Mouse (Mus musculus) CH12.LX (cell line): Measurements from ENCODE around the gene Cfap45. TPM values are rescaled to one million over a fixed set of nuclear protein-coding genes. Genes with fewer than 3 reads are reported as not detected.

ENCODE experiments used
- DNase-seq: peaks from one replicate; pipeline ENCODE4 v3.0.0-alpha.2; 2013; ENCODE audit errors: extremely low read depth
- H3K27ac ChIP-seq: 2 replicates; pipeline ENCODE4 v1.5.1; 2012; ENCODE audit warnings: low read depth, mild to moderate bottlenecking, control low read depth, moderate library complexity; ENCODE audit not compliant: insufficient read depth
- H3K27me3 ChIP-seq: replicated peaks from 2 replicates; pipeline ENCODE3; 2012; ENCODE audit warnings: inconsistent platforms
- H3K36me3 ChIP-seq, 2 experiments: replicated peaks in 1 of 2; 2 replicates each; pipeline versions ENCODE3 to v1.6.1; 2012; ENCODE audit warnings: inconsistent platforms in 1 of 2, low read length in 1 of 2, mild to moderate bottlenecking in 1 of 2, mixed read lengths in 1 of 2, moderate library complexity in 1 of 2; ENCODE audit not compliant: control insufficient read depth in 1 of 2, insufficient read depth in 1 of 2
- H3K4me1 ChIP-seq, 2 experiments: 2 replicates each; pipeline ENCODE4 v1.6.1; 2012; ENCODE audit warnings: inconsistent platforms in 1 of 2, moderate library complexity in 1 of 2; ENCODE audit not compliant: insufficient read depth in 2 of 2, control insufficient read depth in 1 of 2
- H3K4me2 ChIP-seq: 2 replicates; pipeline ENCODE4 v1.6.1; 2012; ENCODE audit warnings: low read depth, mild to moderate bottlenecking, control low read depth; ENCODE audit not compliant: poor library complexity, insufficient read depth, severe bottlenecking
- H3K4me3 ChIP-seq, 3 experiments: fragments of 150-350 bp in 1 of 3; sonication (generic) in 1 of 3; replicated peaks in 1 of 3; 2 replicates each; pipeline versions ENCODE3 to v1.5.1; 2011 to 2012; ENCODE audit warnings: low read depth in 2 of 3, low read length in 2 of 3, mild to moderate bottlenecking in 2 of 3, moderate library complexity in 2 of 3, control low read depth in 1 of 3, improper control_type of control experiment in 1 of 3, inconsistent platforms in 1 of 3, mixed read lengths in 1 of 3; ENCODE audit not compliant: poor library complexity in 1 of 3
- H3K79me2 ChIP-seq: replicated peaks from 2 replicates; pipeline ENCODE4 v1.6.1; 2012; ENCODE audit warnings: mild to moderate bottlenecking, moderate library complexity; ENCODE audit not compliant: control insufficient read depth, poor library complexity, insufficient read depth, severe bottlenecking; ENCODE audit errors: extremely low read depth
- H3K9ac ChIP-seq: 2 replicates; pipeline ENCODE4 v1.6.1; 2012; ENCODE audit warnings: low read depth, mild to moderate bottlenecking, control low read depth, moderate library complexity; ENCODE audit not compliant: insufficient read depth
- H3K9me3 ChIP-seq: replicated peaks from 2 replicates; pipeline ENCODE3; 2012; ENCODE audit warnings: low read length, inconsistent platforms, mixed read lengths
- BHLHE40 ChIP-seq: IDR thresholded peaks from 2 replicates; pipeline ENCODE4 v1.6.1; 2011; ENCODE audit warnings: mild to moderate bottlenecking, low read depth, low read length, improper control_type of control experiment
- CHD1 ChIP-seq: IDR thresholded peaks from 2 replicates; pipeline ENCODE4 v1.6.1; 2012; ENCODE audit warnings: low read depth, low read length, improper control_type of control experiment, inconsistent platforms
- CTCF ChIP-seq, 2 experiments: IDR thresholded peaks in 1 of 2; conservative IDR thresholded peaks in 1 of 2; 2 replicates each; pipeline ENCODE4 v1.5.1; 2011 to 2012; ENCODE audit warnings: low read depth in 2 of 2, low read length in 2 of 2, improper control_type of control experiment in 1 of 2, inconsistent platforms in 1 of 2, mild to moderate bottlenecking in 1 of 2, moderate library complexity in 1 of 2
- ELF1 ChIP-seq: IDR thresholded peaks from 2 replicates; pipeline ENCODE4 v1.6.1; 2014; ENCODE audit warnings: low read depth, mild to moderate bottlenecking, inconsistent platforms, low read length, improper control_type of control experiment
- EP300 ChIP-seq: IDR thresholded peaks from 2 replicates; pipeline ENCODE4 v1.6.1; 2011; ENCODE audit warnings: low read length, improper control_type of control experiment
- GABPA ChIP-seq: IDR thresholded peaks from 2 replicates; pipeline ENCODE4 v1.6.1; 2012; ENCODE audit warnings: low read depth, low read length, improper control_type of control experiment, inconsistent platforms; ENCODE audit not compliant: insufficient replicate concordance
- HCFC1 ChIP-seq: IDR thresholded peaks from 2 replicates; pipeline ENCODE4 v1.6.1; 2012; ENCODE audit warnings: low read depth, mild to moderate bottlenecking, inconsistent platforms, low read length, improper control_type of control experiment
- IRF4 ChIP-seq: IDR thresholded peaks from 2 replicates; pipeline ENCODE4 v1.6.1; 2014; ENCODE audit warnings: low read depth, mild to moderate bottlenecking, inconsistent platforms, low read length, improper control_type of control experiment
- JUN ChIP-seq: IDR thresholded peaks from 2 replicates; pipeline ENCODE4 v1.6.1; 2011; ENCODE audit warnings: low read depth, mild to moderate bottlenecking, low read length, improper control_type of control experiment, moderate library complexity; ENCODE audit not compliant: insufficient read depth
- MAFK ChIP-seq: IDR thresholded peaks from 2 replicates; pipeline ENCODE4 v1.6.1; 2011; ENCODE audit warnings: low read length, improper control_type of control experiment; ENCODE audit not compliant: insufficient replicate concordance
- MAX ChIP-seq: IDR thresholded peaks from 2 replicates; pipeline ENCODE4 v1.6.1; 2011; ENCODE audit warnings: low read length, improper control_type of control experiment
- MXI1 ChIP-seq: IDR thresholded peaks from 2 replicates; pipeline ENCODE4 v1.6.1; 2011; ENCODE audit warnings: mild to moderate bottlenecking, low read depth, low read length, improper control_type of control experiment
- MYC ChIP-seq: IDR thresholded peaks from 2 replicates; pipeline ENCODE4 v1.6.1; 2011; ENCODE audit warnings: low read depth, mild to moderate bottlenecking, improper control_type of control experiment, low read length
- NRF1 ChIP-seq: IDR thresholded peaks from 2 replicates; pipeline ENCODE4 v1.6.1; 2014; ENCODE audit warnings: low read depth, mild to moderate bottlenecking, inconsistent platforms, low read length, improper control_type of control experiment, moderate library complexity
- RAD21 ChIP-seq: IDR thresholded peaks from 2 replicates; pipeline ENCODE4 v1.6.1; 2011; ENCODE audit warnings: low read depth, mild to moderate bottlenecking, low read length, improper control_type of control experiment, moderate library complexity
- TBP ChIP-seq: conservative IDR thresholded peaks from 2 replicates; pipeline ENCODE4 v1.6.1; 2011; ENCODE audit warnings: low read depth, low read length, improper control_type of control experiment
- UBTF ChIP-seq: IDR thresholded peaks from 2 replicates; pipeline ENCODE4 v1.6.1; 2012; ENCODE audit warnings: low read depth, mild to moderate bottlenecking, inconsistent platforms, low read length, improper control_type of control experiment, moderate library complexity
- ZC3H11A ChIP-seq: IDR thresholded peaks from 2 replicates; pipeline ENCODE4 v1.6.1; 2012; ENCODE audit warnings: low read depth, mild to moderate bottlenecking, inconsistent platforms, low read length, improper control_type of control experiment
- ZMIZ1 ChIP-seq: IDR thresholded peaks from 2 replicates; pipeline ENCODE4 v1.6.1; 2012; ENCODE audit warnings: low read depth, mild to moderate bottlenecking, inconsistent platforms, low read length, improper control_type of control experiment
- dilution Hi-C: fragments of 300-500 bp; cut with MboI; formaldehyde crosslinking; loops from 2 replicates; pipeline ENCODE4 v1.14.3; 2020; ENCODE audit warnings: low sequenced_read_pairs; ENCODE audit not compliant: extremely low pct_unique_long_range_greater_than_20kb, extremely low pct_ligation_motif_present
- in situ Hi-C: fragments of 300-500 bp; cut with MboI; formaldehyde crosslinking; loops from 3 replicates; pipeline ENCODE4 v1.14.3; 2019; ENCODE audit warnings: low sequenced_read_pairs, low pct_ligation_motif_present, low pct_unique_long_range_greater_than_20kb, mixed read lengths
- polyA plus RNA-seq: library from polyadenylated mRNA; unstranded; fragments of >175 nt; gene quantifications from 2 replicates; pipeline ENCODE4 v1.2.1, GENCODE M21; 2012; ENCODE audit warnings: low read depth; ENCODE audit not compliant: insufficient read length
- total RNA-seq, 2 experiments: library from RNA; depleted of rRNA; stranded (reverse); fragments of 300-350 nt in 1 of 2; fragments of >200 nt in 1 of 2; gene quantifications; 2 replicates each; pipeline ENCODE4 v1.2.3; 2012 to 2014

Cfap45 gene
- total and polyA plus RNA-seq, 3 experiments = not detected

DNA sequence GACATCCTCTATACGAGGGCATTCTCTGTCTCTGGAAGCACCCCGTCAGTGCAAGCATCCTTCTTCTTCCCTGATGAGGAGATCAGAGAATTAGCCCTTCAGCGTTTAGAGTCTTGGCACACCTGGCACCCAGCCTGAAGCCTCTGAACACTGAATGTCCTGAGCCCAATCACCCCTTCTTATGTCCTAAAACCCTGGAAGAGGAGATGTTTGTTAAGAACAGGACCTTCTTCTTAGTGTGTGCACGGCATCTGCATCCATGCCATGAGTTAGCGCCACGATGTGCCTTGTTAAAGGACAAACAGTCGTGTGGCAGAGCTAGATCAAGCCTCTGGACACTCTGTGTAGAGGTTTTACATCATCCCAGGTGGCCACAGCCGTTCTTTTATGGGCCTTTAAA lies 61.8 kb downstream of the Cfap45 start:
- H3K27me3 ChIP-seq = no peaks in the 10 kb centered on the region
- peaks cover 0 to 10% of the 10 kb centered on the region in 2 experiments; a peak in 1 of 4 replicates for H3K4me1 ChIP-seq
- H3K9me3 ChIP-seq = no peaks in the 10 kb centered on the region
- no peak overlapping the region for H3K4me2 ChIP-seq
- dilution Hi-C loops (no loop called here), in situ Hi-C loops (no loop called here)
- H3K36me3 ChIP-seq = no peaks in the 10 kb centered on the region
- DNase-seq = no peak
- no peaks in the 10 kb centered on the region for H3K79me2 ChIP-seq
- no peak overlapping the region for H3K4me3 ChIP-seq
- TF ChIP-seq BHLHE40 (no peak), MAFK (no peak), ZC3H11A (no peak), CTCF (conservative IDR thresholded peaks at IDR 0.05 in 1 of 2, IDR thresholded peaks at IDR 0.05 in 1 of 2; ENCODE audit: low read depth in 2 of 2, low read length in 2 of 2) (no peak), HCFC1 (no peak), CHD1 (no peak), ELF1 (no peak), ZMIZ1 (no peak), MAX (no peak), EP300 (no peak), MYC (no peak), UBTF (no peak), JUN (no peak), GABPA (no peak)
- TF ChIP-seq, all 38 proteins: peak for 0
- Histone ChIP-seq H3K9ac (no peak overlapping the region), H3K27ac (no peak overlapping the region)

DNA sequence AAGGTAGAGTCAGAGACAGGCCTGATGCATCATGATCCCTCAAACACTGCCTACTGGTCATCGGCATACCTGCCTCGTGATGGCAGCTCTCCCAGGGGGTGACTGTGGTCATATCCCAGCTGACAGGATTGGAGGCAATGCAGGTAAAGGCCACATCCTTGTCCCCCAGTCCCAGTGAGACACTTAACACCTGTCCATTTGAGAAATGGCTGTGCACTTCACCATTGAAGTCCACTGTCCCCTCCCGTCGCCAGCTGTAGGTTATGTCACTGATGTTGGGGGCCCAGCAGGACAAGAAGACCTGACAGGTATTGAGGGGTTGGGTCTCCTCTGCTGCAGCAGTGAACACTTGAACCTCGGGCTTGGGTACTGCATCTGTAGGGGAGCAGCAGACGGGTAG lies 63.7 kb downstream of the Cfap45 start:
- no peak overlapping the region for H3K4me2 ChIP-seq
- no peaks in the 10 kb centered on the region for H3K9me3 ChIP-seq
- no peaks in the 10 kb centered on the region for H3K27me3 ChIP-seq
- H3K79me2 ChIP-seq = no peaks in the 10 kb centered on the region
- dilution Hi-C loops (no loop called here), in situ Hi-C loops (no loop called here)
- no peak overlapping the region for H3K4me3 ChIP-seq
- no peaks in the 10 kb centered on the region for H3K36me3 ChIP-seq
- no peak overlapping the region for H3K9ac ChIP-seq
- peaks cover 0 to 10% of the 10 kb centered on the region in 2 experiments; a peak in 1 of 4 replicates for H3K4me1 ChIP-seq
- TF ChIP-seq GABPA (no peak), ELF1 (no peak), NRF1 (no peak), MYC (no peak), TBP (no peak), RAD21 (no peak), MXI1 (no peak), IRF4 (no peak)
- no peak overlapping the region for H3K27ac ChIP-seq
- no peak for DNase-seq
